Mouse (Mus musculus): Measurements from ENCODE around the gene Prm2.

Gene Prm2

DNA sequence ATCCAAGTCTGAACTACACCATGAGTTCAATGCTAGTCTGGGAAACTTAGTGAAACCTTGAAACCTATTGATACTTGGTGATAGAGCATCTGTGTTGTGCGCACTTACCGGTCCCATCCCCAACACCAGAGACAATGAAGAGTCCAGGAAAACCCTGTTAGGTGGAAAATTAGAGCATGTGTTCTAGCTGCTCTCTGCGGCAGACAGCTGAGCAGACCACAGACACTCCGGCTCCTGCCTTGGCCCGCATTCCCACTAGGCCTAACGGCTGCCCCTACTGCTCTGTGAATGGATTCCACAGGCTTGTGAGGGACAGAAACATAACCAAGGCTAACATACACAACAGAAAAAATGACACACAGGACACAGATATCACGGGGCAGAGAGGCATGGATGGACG, 22.4 kb downstream of the Prm2 start:
- no peak for DNase-seq

DNA sequence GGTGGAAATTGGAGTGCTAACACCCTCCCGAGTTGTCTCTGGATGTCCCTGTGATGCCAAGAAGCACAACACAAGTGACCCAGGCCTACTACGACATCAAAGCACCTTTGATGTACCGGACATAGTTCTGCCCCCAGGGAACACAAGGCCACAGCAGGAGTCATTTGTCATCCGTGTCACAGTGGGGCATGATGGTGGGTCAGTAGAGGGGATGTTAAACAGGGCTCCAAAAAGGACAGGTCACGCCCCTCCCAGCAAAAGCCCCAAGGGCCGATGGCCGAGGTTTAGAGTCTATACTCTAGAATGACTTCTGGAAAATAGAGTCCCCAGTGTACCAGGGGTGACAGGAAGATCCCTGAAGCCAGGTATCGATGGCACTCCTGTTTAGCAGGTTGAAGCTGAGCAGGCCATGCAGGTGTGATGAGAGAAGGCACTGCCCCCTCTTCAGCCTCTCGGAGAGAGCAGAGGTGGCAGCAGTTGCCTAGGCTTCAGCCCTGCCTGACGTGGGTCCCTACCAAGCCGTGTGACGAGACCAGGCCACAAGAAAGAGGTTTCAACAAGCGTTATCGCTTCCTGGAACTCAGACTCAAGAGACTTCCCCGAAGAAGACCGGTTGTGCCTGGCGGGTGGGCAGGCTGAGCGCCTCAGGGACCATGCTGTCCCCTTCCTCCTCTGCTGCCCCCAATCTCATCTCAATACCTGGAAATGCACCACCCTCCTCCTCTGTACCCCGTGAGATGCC, 24.0 kb downstream of the Prm2 start:
- no peak for DNase-seq

DNA sequence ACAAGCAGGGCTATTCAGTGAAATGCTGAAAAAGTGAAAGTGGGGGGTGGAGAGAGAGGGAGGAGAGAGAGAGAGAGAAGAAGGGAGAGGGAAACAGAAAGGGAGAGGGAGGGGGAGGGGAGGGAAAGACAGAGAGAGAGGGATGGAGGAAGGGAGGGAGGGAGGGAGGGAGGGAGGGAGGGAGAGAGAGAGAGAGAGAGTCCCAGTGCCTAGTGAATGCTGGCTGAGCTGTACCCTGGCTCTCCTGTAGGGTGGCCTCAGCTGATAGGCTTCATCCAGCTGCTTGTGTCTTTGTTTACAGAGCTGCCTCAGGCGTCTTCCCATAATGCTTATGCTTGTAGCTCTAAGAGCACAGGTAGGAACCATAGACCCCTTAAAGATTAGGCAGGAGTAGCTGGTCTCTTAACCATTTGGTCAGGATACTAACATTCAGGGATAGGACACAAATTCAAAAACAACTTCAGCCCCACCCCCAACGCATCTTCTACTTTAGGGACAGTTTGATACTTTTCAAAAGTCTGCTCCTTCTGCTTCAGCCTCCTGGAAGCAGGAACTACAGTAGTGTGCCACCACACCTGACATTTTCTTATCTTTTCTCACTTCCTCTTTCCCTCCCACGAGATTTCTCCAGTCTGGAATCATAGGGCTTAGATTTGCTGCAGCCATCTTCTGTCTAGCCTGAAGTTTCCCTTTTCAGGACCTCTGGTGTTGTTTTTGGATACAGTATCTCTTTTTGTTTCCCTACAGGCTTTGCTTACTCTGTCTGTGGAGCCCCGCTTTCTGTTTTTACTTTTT, 25.2 kb downstream of the Prm2 start:
- no peak for DNase-seq

DNA sequence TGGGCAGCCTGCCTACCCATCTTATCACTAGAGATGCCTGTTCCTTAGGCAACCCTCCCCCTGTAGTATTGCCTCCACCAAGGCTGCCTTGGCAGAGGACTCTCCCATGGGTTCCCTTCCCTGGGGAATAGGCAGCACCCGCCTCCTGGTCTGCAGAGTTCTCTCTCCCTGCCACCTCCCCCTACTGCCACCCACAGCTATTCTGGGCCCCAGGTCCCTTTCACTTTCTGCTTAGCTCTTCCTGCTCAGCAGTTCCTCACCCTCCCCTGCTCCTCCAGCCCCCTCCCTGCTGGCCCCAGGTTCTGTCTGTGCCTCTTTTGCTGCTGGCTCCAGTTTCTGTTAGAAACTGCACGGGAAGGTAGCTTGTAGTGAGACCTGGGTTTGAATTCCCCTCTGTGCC, 26.3 kb downstream of the Prm2 start:
- DNase-seq = no peak

DNA sequence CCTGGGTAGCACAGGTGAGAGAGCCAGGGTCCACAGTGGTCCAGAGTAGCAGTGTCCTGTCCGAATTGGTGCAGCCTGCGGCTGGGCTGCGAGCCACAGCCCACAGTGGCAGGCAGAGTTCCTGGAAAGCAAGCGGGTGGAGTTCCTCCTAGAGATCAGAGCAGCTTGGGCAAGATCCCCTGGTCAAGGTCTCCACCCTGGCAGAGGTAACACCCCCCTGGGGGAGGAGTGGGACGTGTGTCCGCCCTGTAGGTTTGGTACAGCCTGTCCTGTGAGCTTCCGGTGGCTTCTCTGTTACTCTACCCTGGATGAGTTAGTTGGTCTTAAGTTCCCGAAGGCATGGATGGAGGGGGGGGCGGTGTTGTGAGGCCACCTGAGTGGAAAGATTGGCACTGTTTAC, 27.1 kb downstream of the Prm2 start:
- no peak for DNase-seq

DNA sequence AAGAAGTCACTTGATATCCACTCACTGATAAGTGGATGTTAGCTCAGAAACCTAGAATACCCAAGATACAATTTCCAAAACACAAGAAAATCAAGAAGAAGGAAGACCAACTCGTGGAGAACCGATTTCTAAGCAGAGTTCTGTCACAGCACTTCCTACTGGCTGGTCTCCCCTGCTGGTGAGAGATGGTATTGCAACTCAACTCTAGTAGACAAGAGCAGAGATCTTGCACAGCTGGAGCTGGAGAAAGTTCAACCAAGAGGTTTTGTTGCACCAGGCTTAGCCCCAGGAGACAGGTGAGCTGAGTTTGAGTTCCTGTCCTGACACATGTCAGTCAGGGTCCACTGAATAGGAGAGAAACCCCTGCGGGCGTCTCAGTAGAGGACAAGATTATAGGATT, 28.8 kb downstream of the Prm2 start:
- peak; percentile 55 to 75 for DNase-seq

DNA sequence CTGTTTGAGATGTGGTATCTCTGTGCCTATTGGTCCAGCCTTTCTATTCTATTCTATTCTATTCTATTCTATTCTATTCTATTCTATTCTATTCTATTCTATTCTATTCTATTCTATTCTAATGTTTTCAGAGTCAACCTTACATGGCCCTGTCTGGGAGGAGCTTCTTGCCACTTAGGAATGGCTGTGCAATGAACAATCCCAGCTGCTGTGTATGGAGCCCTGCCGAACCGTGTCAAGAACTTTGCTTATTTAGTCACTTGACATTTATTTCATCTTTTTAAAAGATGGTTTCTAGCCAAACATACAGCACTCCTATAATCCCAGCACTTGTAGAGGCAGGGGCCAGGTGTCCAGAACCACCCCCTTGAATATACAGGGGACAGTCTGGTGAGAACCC, 31.6 kb downstream of the Prm2 start:
- no peak for DNase-seq

DNA sequence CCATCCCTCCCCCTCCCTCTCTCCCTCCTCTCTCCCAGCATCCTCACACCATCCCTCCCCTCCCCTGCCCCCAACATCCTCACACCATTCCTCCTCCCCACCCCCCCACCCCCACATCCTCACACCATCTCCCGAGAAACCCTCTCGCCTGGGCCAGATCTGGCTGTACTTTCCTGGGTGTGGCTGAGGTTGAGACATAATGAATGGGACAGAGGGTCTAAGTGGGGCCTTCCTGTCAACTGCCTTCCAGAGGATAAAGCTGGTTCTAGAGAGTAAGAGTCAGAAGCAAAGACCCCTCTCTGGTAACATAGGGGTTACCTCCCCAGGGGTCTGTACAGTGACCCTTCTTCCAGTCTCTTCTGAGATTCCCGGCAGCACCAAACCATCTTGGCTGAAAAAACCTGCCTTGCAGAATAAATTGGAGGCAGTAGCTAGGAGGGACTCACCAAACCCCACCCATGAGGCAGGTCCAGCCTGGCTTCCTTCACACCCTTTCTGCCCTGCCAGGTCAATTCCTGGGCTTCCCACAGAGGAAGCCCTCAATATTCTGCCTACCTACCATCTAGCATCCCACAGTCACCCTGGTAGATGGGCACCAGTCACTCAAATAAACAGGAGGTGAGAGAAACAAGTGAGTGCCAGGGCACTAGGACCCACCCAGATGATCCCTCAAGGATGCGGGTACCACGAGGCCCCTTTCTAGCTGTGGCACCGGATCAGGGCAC, 32.2 kb downstream of the Prm2 start:
- DNase-seq = no peak

DNA sequence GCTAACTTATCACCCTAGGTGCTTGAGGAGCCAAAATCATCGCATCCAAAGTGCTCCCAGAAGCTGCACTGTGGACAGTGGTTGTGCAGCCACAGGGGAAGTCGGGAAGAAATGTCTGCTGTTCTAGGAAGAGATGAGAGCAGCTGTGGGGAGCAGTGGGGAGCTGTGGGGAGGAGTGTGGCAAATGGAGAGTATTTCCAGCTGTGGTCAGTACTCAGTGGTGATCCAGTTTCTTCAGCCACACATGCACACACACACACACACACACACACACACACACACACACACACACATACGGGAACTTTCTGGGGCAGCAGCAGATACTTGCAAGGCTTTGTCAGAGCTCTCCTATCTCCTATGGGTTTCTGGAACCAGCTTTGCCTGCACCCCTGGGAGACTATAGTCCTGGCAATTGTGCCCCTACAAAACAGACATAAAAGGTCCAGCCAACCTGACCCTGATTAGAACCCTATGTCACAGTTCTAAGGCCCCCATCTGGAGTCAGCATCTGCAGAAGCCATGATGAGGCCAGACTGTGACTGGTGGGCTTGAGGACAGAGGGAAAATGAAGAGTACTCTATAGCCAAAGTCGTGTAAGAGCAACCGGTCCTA, 33.3 kb downstream of the Prm2 start:
- no peak for DNase-seq

DNA sequence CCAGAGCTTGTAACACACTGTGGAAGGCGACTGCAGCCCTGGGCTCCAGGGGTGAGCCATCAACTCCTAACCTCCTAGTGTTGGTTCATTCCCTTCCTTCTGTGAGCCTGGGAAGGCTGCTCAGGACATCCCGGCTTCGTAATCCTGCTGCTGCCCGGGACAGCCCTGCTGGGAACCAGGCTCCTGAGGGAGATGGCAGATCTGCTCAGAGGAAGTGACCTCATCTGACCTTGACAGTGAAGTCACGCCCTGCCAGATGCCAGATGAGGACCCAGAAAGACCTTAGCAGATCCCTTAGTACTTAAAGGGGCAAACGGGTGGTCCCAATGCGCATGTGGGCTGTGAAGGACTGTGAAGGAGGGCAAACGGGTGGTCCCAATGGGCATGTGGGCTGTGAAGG, 34.8 kb downstream of the Prm2 start:
- DNase-seq = no peak

DNA sequence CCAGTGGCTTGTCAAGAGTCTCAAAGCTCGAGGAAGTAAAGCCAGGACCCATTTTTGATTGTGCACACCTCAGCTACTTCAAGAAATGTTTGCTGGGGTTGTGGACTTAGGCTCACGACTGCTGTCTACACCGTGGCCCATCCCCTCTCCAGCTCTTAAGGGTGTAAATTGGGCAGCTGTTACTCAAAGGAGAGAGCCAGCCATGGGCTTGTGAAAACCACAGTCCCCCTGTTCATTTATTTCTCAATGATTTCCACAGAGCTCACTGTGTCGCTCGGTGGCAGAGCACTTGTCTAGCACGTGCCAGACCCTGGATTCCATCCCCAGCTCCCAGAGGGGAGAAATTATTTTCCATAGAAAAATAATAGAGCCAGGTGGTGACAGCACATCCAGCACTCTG, 39.8 kb downstream of the Prm2 start:
- no peak for DNase-seq

DNA sequence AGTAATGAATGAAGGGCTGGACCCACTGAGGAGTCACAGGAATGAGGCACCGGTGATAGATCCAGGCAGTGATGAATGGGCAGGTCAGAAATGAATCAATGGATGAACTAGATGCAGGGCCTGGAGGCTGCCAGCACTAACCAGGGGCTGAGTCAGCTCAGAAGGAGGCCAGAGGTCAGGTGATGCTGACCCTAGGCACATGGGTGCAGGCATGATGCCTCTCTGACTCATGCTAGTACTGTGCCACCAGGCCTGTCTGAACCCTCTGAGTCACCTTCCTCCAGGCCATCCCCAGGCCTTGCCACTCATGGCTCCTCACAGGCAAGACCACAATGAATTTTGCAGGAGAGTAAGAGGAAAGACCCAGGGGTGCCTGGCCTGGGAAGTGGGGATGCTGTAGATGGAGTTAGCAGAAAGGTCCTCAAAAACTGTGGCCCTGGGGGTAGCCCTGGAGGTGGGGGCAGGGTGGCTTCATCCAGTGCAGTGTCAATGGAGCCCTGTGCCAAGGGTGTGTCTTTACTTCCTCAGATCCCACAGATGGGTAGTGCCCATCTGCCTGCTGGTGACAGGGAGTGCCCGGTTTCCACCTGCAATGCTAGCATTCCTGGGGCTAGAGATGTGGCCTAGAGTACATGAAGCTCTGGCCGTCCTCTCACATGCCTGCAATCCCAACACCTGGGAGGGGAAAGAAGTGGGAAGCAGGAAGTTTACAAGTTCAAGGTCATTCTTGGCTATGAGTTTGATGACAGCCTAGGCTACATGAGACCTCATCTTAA, 41.2 kb downstream of the Prm2 start:
- DNase-seq = no peak

DNA sequence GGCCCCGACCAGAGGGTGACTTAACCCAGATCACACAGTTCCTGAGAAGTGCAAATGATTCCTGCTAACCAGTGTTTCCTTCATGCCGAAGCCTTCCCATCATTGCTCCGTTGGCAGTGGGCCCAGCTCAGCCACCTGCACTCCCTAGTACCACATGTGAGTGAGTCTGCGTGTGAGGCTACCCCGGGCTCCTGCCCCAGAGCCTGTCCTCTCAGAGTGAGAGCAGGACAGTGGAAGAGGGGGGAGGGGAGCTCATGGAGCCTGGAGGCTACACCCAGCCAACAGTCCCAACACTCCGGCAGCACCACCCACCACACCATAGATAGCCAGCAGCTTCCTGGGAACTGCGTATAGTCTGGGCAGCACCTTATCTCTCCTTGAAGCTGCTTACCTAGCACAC, 46.1 kb downstream of the Prm2 start:
- no peak for DNase-seq

DNA sequence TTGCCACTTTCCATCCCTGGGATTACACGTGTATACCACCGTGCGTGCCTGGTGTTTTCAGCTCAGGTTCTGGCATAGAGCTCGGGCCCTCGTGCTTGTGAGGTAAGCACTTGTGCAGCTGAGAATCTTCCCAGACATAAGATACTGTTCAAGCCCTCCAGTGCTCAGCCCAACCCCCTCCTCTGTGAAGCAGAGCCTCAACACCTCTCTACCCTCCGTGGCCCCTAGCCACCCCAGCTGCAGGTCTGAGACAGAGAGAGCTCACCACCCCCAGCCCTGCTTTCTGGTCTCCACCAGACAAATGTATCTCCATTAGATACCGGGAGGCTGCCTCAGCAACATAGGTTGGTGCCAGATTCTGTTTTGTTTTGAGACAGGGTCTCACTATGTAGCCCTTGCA, 46.7 kb downstream of the Prm2 start:
- DNase-seq = no peak
